Mouse (Mus musculus) MEL (cell line): ENCODE data around the gene Pitpnb. TPM values are rescaled to one million over a fixed set of nuclear protein-coding genes. Genes with fewer than 3 reads are reported as not detected.

Experiments
- DNase-seq: peaks from one replicate; pipeline ENCODE4 v3.0.0; 2011; ENCODE audit warnings: low read depth, low spot score
- H3K27ac ChIP-seq: 2 replicates; pipeline ENCODE4 v1.5.1; 2012; ENCODE audit warnings: low read depth, mild to moderate bottlenecking, control low read depth, low read length, moderate library complexity; ENCODE audit not compliant: control insufficient read depth
- H3K27me3 ChIP-seq, 2 experiments: fragments of 150-350 bp in 1 of 2; sonication (generic) in 1 of 2; 2 replicates each; pipeline ENCODE4 v1.6.1; 2012; ENCODE audit warnings: low read length in 2 of 2, mild to moderate bottlenecking in 2 of 2, improper control_type of control experiment in 1 of 2, moderate library complexity in 1 of 2; ENCODE audit not compliant: insufficient read depth in 2 of 2, control insufficient read depth in 1 of 2
- H3K36me3 ChIP-seq, 2 experiments: 2 replicates each; pipeline ENCODE4 v1.6.1; 2012 to 2014; ENCODE audit warnings: low read length in 2 of 2, improper control_type of control experiment in 1 of 2, inconsistent platforms in 1 of 2, mild to moderate bottlenecking in 1 of 2; ENCODE audit not compliant: insufficient read depth in 2 of 2, control insufficient read depth in 1 of 2
- H3K4me1 ChIP-seq, 2 experiments: fragments of 150-350 bp in 1 of 2; sonication (generic) in 1 of 2; 2 replicates each; pipeline ENCODE4 v1.6.1; 2012; ENCODE audit warnings: low read length in 2 of 2, improper control_type of control experiment in 1 of 2, mild to moderate bottlenecking in 1 of 2; ENCODE audit not compliant: insufficient read depth in 2 of 2, control insufficient read depth in 1 of 2
- H3K4me3 ChIP-seq, 2 experiments: fragments of 150-350 bp in 1 of 2; sonication (generic) in 1 of 2; 2 replicates each; pipeline ENCODE4 v1.5.1; 2012; ENCODE audit warnings: low read depth in 2 of 2, low read length in 2 of 2, mild to moderate bottlenecking in 2 of 2, moderate library complexity in 2 of 2, control low read depth in 1 of 2, improper control_type of control experiment in 1 of 2; ENCODE audit not compliant: control insufficient read depth in 1 of 2, insufficient read depth in 1 of 2
- H3K79me2 ChIP-seq: 2 replicates; pipeline ENCODE4 v1.6.1; 2012; ENCODE audit warnings: mild to moderate bottlenecking, low read length, moderate library complexity; ENCODE audit not compliant: control insufficient read depth, poor library complexity, insufficient read depth
- H3K9ac ChIP-seq: 2 replicates; pipeline ENCODE4 v1.6.1; 2012; ENCODE audit warnings: low read depth, mild to moderate bottlenecking, control low read depth, low read length, moderate library complexity; ENCODE audit not compliant: control insufficient read depth, poor library complexity, severe bottlenecking
- H3K9me3 ChIP-seq: fragments of 150-350 bp; sonication (generic); replicated peaks from 2 replicates; pipeline ENCODE4 v1.6.1; 2012; ENCODE audit warnings: mild to moderate bottlenecking, low read length, improper control_type of control experiment, moderate library complexity; ENCODE audit not compliant: insufficient read depth
- BHLHE40 ChIP-seq: IDR thresholded peaks from 2 replicates; pipeline ENCODE4 v1.6.1; 2012; ENCODE audit warnings: low read depth, mild to moderate bottlenecking, inconsistent platforms, low read length, improper control_type of control experiment, borderline replicate concordance
- EP300 ChIP-seq, 2 experiments: IDR thresholded peaks; 2 replicates each; pipeline ENCODE4 v1.6.1; 2011; ENCODE audit warnings: improper control_type of control experiment in 2 of 2, low read length in 2 of 2, low read depth in 1 of 2, mild to moderate bottlenecking in 1 of 2
- ETS1 ChIP-seq: IDR thresholded peaks from 2 replicates; pipeline ENCODE4 v1.6.1; 2012; ENCODE audit warnings: low read depth, mild to moderate bottlenecking, inconsistent platforms, low read length, improper control_type of control experiment, moderate library complexity
- GABPA ChIP-seq: IDR thresholded peaks from 2 replicates; pipeline ENCODE4 v1.6.1; 2012; ENCODE audit warnings: low read depth, mild to moderate bottlenecking, inconsistent platforms, low read length, improper control_type of control experiment, moderate library complexity
- GATA1 ChIP-seq: IDR thresholded peaks from 2 replicates; pipeline ENCODE4 v1.6.1; 2011; ENCODE audit warnings: low read depth, low read length, improper control_type of control experiment
- HCFC1 ChIP-seq: IDR thresholded peaks from 2 replicates; pipeline ENCODE4 v1.6.1; 2012; ENCODE audit warnings: low read depth, mild to moderate bottlenecking, inconsistent platforms, low read length, improper control_type of control experiment, moderate library complexity
- MAFK ChIP-seq: IDR thresholded peaks from 2 replicates; pipeline ENCODE4 v1.6.1; 2011; ENCODE audit warnings: low read depth, mild to moderate bottlenecking, low read length, improper control_type of control experiment, borderline replicate concordance
- MAX ChIP-seq: IDR thresholded peaks from 2 replicates; pipeline ENCODE4 v1.6.1; 2011; ENCODE audit warnings: low read length, improper control_type of control experiment
- MEF2A ChIP-seq: IDR thresholded peaks from 2 replicates; pipeline ENCODE4 v1.6.1; 2014; ENCODE audit warnings: low read depth, mild to moderate bottlenecking, inconsistent platforms, low read length, improper control_type of control experiment; ENCODE audit not compliant: poor library complexity, insufficient replicate concordance, severe bottlenecking; ENCODE audit errors: extremely low read depth
- MXI1 ChIP-seq: IDR thresholded peaks from 2 replicates; pipeline ENCODE4 v1.6.1; 2011; ENCODE audit warnings: mild to moderate bottlenecking, low read depth, low read length, improper control_type of control experiment
- MYC ChIP-seq: IDR thresholded peaks from 2 replicates; pipeline ENCODE4 v1.6.1; 2011; ENCODE audit warnings: low read depth, mild to moderate bottlenecking, low read length, improper control_type of control experiment, moderate library complexity
- NRF1 ChIP-seq: IDR thresholded peaks from 2 replicates; pipeline ENCODE4 v1.6.1; 2014; ENCODE audit warnings: low read depth, mild to moderate bottlenecking, inconsistent platforms, low read length, improper control_type of control experiment, moderate library complexity; ENCODE audit not compliant: poor library complexity, insufficient read depth, severe bottlenecking
- POLR2A ChIP-seq, 2 experiments: IDR thresholded peaks; 2 replicates each; pipeline ENCODE4 v1.6.1; 2011 to 2012; ENCODE audit warnings: low read length in 2 of 2, mild to moderate bottlenecking in 2 of 2, control low read depth in 1 of 2, improper control_type of control experiment in 1 of 2, low read depth in 1 of 2, moderate library complexity in 1 of 2; ENCODE audit not compliant: control insufficient read depth in 1 of 2, insufficient read depth in 1 of 2, poor library complexity in 1 of 2
- RAD21 ChIP-seq: IDR thresholded peaks from 2 replicates; pipeline ENCODE4 v1.6.1; 2011; ENCODE audit warnings: mild to moderate bottlenecking, low read depth, low read length, improper control_type of control experiment
- SIN3A ChIP-seq: IDR thresholded peaks from 2 replicates; pipeline ENCODE4 v1.6.1; 2012; ENCODE audit warnings: low read length, improper control_type of control experiment, inconsistent platforms
- SMC3 ChIP-seq: IDR thresholded peaks from 2 replicates; pipeline ENCODE4 v1.6.1; 2011; ENCODE audit warnings: low read depth, low read length, improper control_type of control experiment
- TAL1 ChIP-seq: IDR thresholded peaks from 2 replicates; pipeline ENCODE4 v1.6.1; 2012; ENCODE audit warnings: mild to moderate bottlenecking, inconsistent platforms, low read length, moderate library complexity, mixed read lengths
- TCF12 ChIP-seq: IDR thresholded peaks from 2 replicates; pipeline ENCODE4 v1.6.1; 2014; ENCODE audit warnings: low read depth, mild to moderate bottlenecking, inconsistent platforms, low read length, improper control_type of control experiment, moderate library complexity
- USF1 ChIP-seq: IDR thresholded peaks from 2 replicates; pipeline ENCODE4 v1.6.1; 2014; ENCODE audit warnings: low read depth, mild to moderate bottlenecking, inconsistent platforms, low read length, improper control_type of control experiment, moderate library complexity
- ZKSCAN1 ChIP-seq: IDR thresholded peaks from 2 replicates; pipeline ENCODE4 v1.6.1; 2012; ENCODE audit warnings: low read depth, mild to moderate bottlenecking, inconsistent platforms, low read length, improper control_type of control experiment, moderate library complexity
- polyA plus RNA-seq, 2 experiments: library from polyadenylated mRNA; stranded (reverse) in 1 of 2; unstranded in 1 of 2; fragments of >175 nt in 1 of 2; fragments of >200 nt in 1 of 2; gene quantifications; 2 replicates each; pipeline versions ENCODE4 v1.2.1 to v1.2.4; 2012; ENCODE audit warnings: low replicate concordance in 2 of 2, low read depth in 1 of 2; ENCODE audit not compliant: insufficient read length in 2 of 2, insufficient read depth in 1 of 2, missing spikeins in 1 of 2
- total RNA-seq: library from RNA; depleted of rRNA; stranded (reverse); fragments of 300-350 nt; gene quantifications from 2 replicates; pipeline ENCODE4 v1.2.3, GENCODE M21; 2012

Pitpnb gene
- total and polyA plus RNA-seq, 3 experiments = 21.8 to 111 (median 88.5) TPM

GRCm38 (mm10) chr5:111327420-111327819 lies 3.1 kb upstream of the Pitpnb start:
- peak; percentile 50 for DNase-seq
- TF ChIP-seq RAD21 (no peak), GATA1 (peak; percentile 23; the same call in 1 of the 2 replicates), HCFC1 (no peak), ZKSCAN1 (no peak), SIN3A (0 out of 2 replicates have a peak, but pooled peaks have one; percentile 38), MEF2A (no peak), POLR2A (IDR thresholded peaks at IDR 0.05; ENCODE audit: control insufficient read depth in 1 of 2, insufficient read depth in 1 of 2, low read depth in 1 of 2, low read length in 2 of 2, poor library complexity in 1 of 2) (no peak), TCF12 (no peak), SMC3 (no peak), USF1 (peak; percentile 45; the same call in 1 of the 2 replicates), GABPA (no peak), MAFK (no peak), MYC (0 out of 2 replicates have a peak, but pooled peaks have one; percentile 74), NRF1 (no peak), TAL1 (no peak), MXI1 (peak; percentile 80), EP300 (IDR thresholded peaks at IDR 0.05; ENCODE audit: low read depth in 1 of 2, low read length in 2 of 2) (peak in 1 of 2 experiments; percentile 12; a peak in 1 of 4 replicates), BHLHE40 (no peak), ETS1 (peak; percentile 38; the same call in 1 of the 2 replicates), MAX (peak; percentile 66; the same call in 1 of the 2 replicates)
- TF ChIP-seq, all 39 proteins: peak for 8
- Histone ChIP-seq H3K9me3 (no peaks in the 10 kb centered on the region), H3K9ac (peak overlapping the region; percentile 30; the same call in 1 of the 2 replicates), H3K27ac (peak overlapping the region; percentile 16; the same call in 1 of the 2 replicates), H3K27me3 (peaks cover 0 to 3% of the 10 kb centered on the region in 2 experiments; a peak in 1 of 4 replicates), H3K4me1 (peaks cover 12 to 21% of the 10 kb centered on the region in 2 experiments; a peak in 3 of 4 replicates), H3K79me2 (peaks cover 23% of the 10 kb centered on the region), H3K36me3 (peaks cover 0 to 16% of the 10 kb centered on the region in 2 experiments; a peak in 2 of 4 replicates), H3K4me3 (no peak overlapping the region)
